Comparison of ENCODE assay signal across 8 mouse cellular contexts in genomic region chr7:132810368-132810767, GRCm38 (mm10). TPM values are rescaled to one million over a fixed set of nuclear protein-coding genes. Genes with fewer than 3 reads are reported as not detected.
DNase-seq lines count a peak whose midpoint lies in the region; ATAC-seq lines count a peak whose summit lies in the region.

No protein-coding gene starts in this region.

- ATAC-seq in forebrain, embryonic 11.5 days (replicated peaks; ENCODE audit: low FRiP score), result no peak
- ATAC-seq in lung, embryonic 16.5 days (ENCODE audit: low read depth), result 0 out of 2 replicates have a peak, but pooled peaks have one; percentile 13
- no peak for ATAC-seq in stomach, embryonic 15.5 days (ENCODE audit: insufficient read depth, low FRiP score, low read depth)

- H3K4me2 ChIP-seq in forebrain, embryonic 11.5 days (ENCODE audit: low read depth, low read length, severe bottlenecking), result peak overlapping the region; percentile 90; the same call in 1 of the 2 replicates
- peak overlapping the region; percentile 41 for H3K4me2 ChIP-seq in lung, embryonic 16.5 days (ENCODE audit: low read depth, low read length)
- H3K4me2 ChIP-seq in stomach, embryonic 15.5 days, result 0 out of 2 replicates have a peak overlapping the region, but pooled peaks have one; percentile 4

- no peak overlapping the region; the same call in 1 of the 2 replicates for H3K9ac ChIP-seq in forebrain, embryonic 11.5 days (ENCODE audit: low read length)
- peak overlapping the region; percentile 56 for H3K9ac ChIP-seq in lung, embryonic 16.5 days (ENCODE audit: low read length)
- H3K9ac ChIP-seq in stomach, embryonic 15.5 days, result no peak overlapping the region

- H3K36me3 ChIP-seq in forebrain, embryonic 11.5 days (ENCODE audit: control insufficient read depth, insufficient read depth, low read length), result no peaks in the 10 kb centered on the region
- no peaks in the 10 kb centered on the region for H3K36me3 ChIP-seq in lung, embryonic 16.5 days (ENCODE audit: control insufficient read depth, insufficient read depth, low read length)
- no peaks in the 10 kb centered on the region for H3K36me3 ChIP-seq in stomach, embryonic 15.5 days

- peak; percentile 55 for DNase-seq in CD4-positive, CD25-positive, alpha-beta regulatory T cell, adult 2 months (ENCODE audit: low read depth, low spot score)
- peak; percentile 73 for DNase-seq in adrenal gland, postnatal 14 days
- peak; percentile 55 for DNase-seq in forebrain, embryonic 11.5 days (ENCODE audit: low spot score)
- peak; percentile 70 to 74 for DNase-seq in heart, postnatal 10 days
- peak; percentile 54 to 69 for DNase-seq in kidney, postnatal 4 days
- DNase-seq in B cell, adult 2 months, result no peak

- no peaks in the 10 kb centered on the region for H3K27me3 ChIP-seq in forebrain, embryonic 11.5 days (ENCODE audit: control insufficient read depth, insufficient read depth, low read length)
- H3K27me3 ChIP-seq in lung, embryonic 16.5 days (ENCODE audit: control insufficient read depth, insufficient read depth, low read depth, low read length), result no peaks in the 10 kb centered on the region
- H3K27me3 ChIP-seq in stomach, embryonic 15.5 days (replicated peaks), result no peaks in the 10 kb centered on the region

- H3K27ac ChIP-seq in forebrain, embryonic 11.5 days (ENCODE audit: low read depth, low read length), result peak overlapping the region; percentile 65
- H3K27ac ChIP-seq in lung, embryonic 16.5 days (ENCODE audit: low read length), result peak overlapping the region; percentile 96
- H3K27ac ChIP-seq in stomach, embryonic 15.5 days, result peak overlapping the region; percentile 77

- H3K9me3 ChIP-seq in forebrain, embryonic 11.5 days (ENCODE audit: control insufficient read depth, low read length), result no peaks in the 10 kb centered on the region
- H3K9me3 ChIP-seq in lung, embryonic 16.5 days (ENCODE audit: control insufficient read depth, low read length), result no peaks in the 10 kb centered on the region
- no peaks in the 10 kb centered on the region for H3K9me3 ChIP-seq in stomach, embryonic 15.5 days

- intact Hi-C loops in heart, postnatal 10 days (cut with DNase I), result loop anchor here (2.0 to 10.0 kb wide), 3 partner anchors 26 to 236 kb away; partner anchors contain the start of gene Oat

- peak overlapping the region; percentile 75; the same call in 1 of the 2 replicates for H3K4me3 ChIP-seq in forebrain, embryonic 11.5 days (ENCODE audit: low read depth, low read length)
- H3K4me3 ChIP-seq in lung, embryonic 16.5 days (ENCODE audit: low read length), result peak overlapping the region; percentile 80
- no peak overlapping the region for H3K4me3 ChIP-seq in stomach, embryonic 15.5 days (replicated peaks)

- WGBS in forebrain, embryonic 11.5 days, result 13% methylated on average over 6 of the region's 6 CpGs
- 25% methylated on average over 6 of the region's 6 CpGs for WGBS in lung, embryonic 16.5 days
- 33% methylated on average over 6 of the region's 6 CpGs for WGBS in stomach, embryonic 15.5 days

- H3K4me1 ChIP-seq in forebrain, embryonic 11.5 days (replicated peaks; ENCODE audit: control insufficient read depth, insufficient read depth, low read length), result peaks cover 45% of the 10 kb centered on the region
- H3K4me1 ChIP-seq in lung, embryonic 16.5 days (replicated peaks; ENCODE audit: control insufficient read depth, insufficient read depth, low read length), result peaks cover 55% of the 10 kb centered on the region
- H3K4me1 ChIP-seq in stomach, embryonic 15.5 days, result peaks cover 52% of the 10 kb centered on the region

RNA-seq across cellular contexts. Expression of gene Fam53b, which starts 3.3 kb away (rescaled TPM):
- 64.8 and 65.8 TPM in 2 replicates for total RNA-seq in adrenal gland, postnatal 14 days (2021)
- 44.3 and 45.5 TPM in 2 replicates for polyA plus RNA-seq in forebrain, embryonic 11.5 days (2014; fragmentation: Nextera tagmentation; extraction: Ambion mirVana)
- 10 to 100 TPM; 35.5 to 46.0 TPM for total RNA-seq in heart, postnatal 10 days (2021)
- polyA plus RNA-seq in lung, embryonic 16.5 days (2015; fragmentation: Nextera tagmentation; extraction: Ambion mirVana), result 33.5 and 36.0 TPM in 2 replicates
- 15.5 and 17.3 TPM in 2 replicates for polyA plus RNA-seq in stomach, embryonic 15.5 days (2015; fragmentation: Nextera tagmentation; extraction: Ambion mirVana)

RNA-seq across cellular contexts. Expression of gene Eef1akmt2, which starts 42.1 kb away (rescaled TPM):
- 26.3 and 30.4 TPM in 2 replicates for total RNA-seq in adrenal gland, postnatal 14 days (2021)
- polyA plus RNA-seq in forebrain, embryonic 11.5 days (2014; fragmentation: Nextera tagmentation; extraction: Ambion mirVana), result 80.7 and 91.7 TPM in 2 replicates
- 10 to 100 TPM; 13.9 to 14.6 TPM for total RNA-seq in heart, postnatal 10 days (2021)
- polyA plus RNA-seq in lung, embryonic 16.5 days (2015; fragmentation: Nextera tagmentation; extraction: Ambion mirVana), result 56.3 and 60.4 TPM in 2 replicates
- 62.3 and 63.3 TPM in 2 replicates for polyA plus RNA-seq in stomach, embryonic 15.5 days (2015; fragmentation: Nextera tagmentation; extraction: Ambion mirVana)

RNA-seq across cellular contexts. Expression of gene Abraxas2, which starts 48.7 kb away (rescaled TPM):
- 33.6 and 35.8 TPM in 2 replicates for total RNA-seq in adrenal gland, postnatal 14 days (2021)
- polyA plus RNA-seq in forebrain, embryonic 11.5 days (2014; fragmentation: Nextera tagmentation; extraction: Ambion mirVana), result 34.9 and 40.6 TPM in 2 replicates
- total RNA-seq in heart, postnatal 10 days (2021), result 10 to 100 TPM; 23.9 to 27.9 TPM
- polyA plus RNA-seq in lung, embryonic 16.5 days (2015; fragmentation: Nextera tagmentation; extraction: Ambion mirVana), result 40.1 and 41.9 TPM in 2 replicates
- polyA plus RNA-seq in stomach, embryonic 15.5 days (2015; fragmentation: Nextera tagmentation; extraction: Ambion mirVana), result 34.5 and 34.6 TPM in 2 replicates

Comparison
In these comparisons a context has a peak if more than half of its experiments do, and no peak if none do; other contexts are left out.
1. DNase-seq: peak in CD4-positive, CD25-positive, alpha-beta regulatory T cell, adult 2 months (single experiment), adrenal gland, postnatal 14 days (single experiment), forebrain, embryonic 11.5 days (single experiment), heart, postnatal 10 days (2 of 2) and kidney, postnatal 4 days (2 of 2); none in B cell, adult 2 months (0 of 2).
2. H3K4me2 ChIP-seq: peak in every context shown above with its lines; median percentile 90 in forebrain, embryonic 11.5 days; 41 in lung, embryonic 16.5 days; 4 in stomach, embryonic 15.5 days.
3. Peak in every context shown above with its lines, with median percentiles within 50 percentile points of each other: H3K27ac ChIP-seq.